Mouse (Mus musculus) limb, embryonic 10.5 days (tissue): ENCODE measurements around the gene Arhgef25. TPM values are rescaled to one million over a fixed set of nuclear protein-coding genes. Genes with fewer than 3 reads are reported as not detected.
"Not testable (repeated sequence)": the region's sequence is repeated elsewhere in the genome, so short reads cannot be mapped to it uniquely, and the experiment has no call there.

Source experiments
- DNase-seq: peaks from one replicate; pipeline ENCODE4 v3.0.0-alpha.2; 2017; ENCODE audit warnings: low spot score
- H3K27ac ChIP-seq: fragments of 300-500 bp; sonication (generic); 2 replicates; pipeline ENCODE4 v1.5.1; 2016; ENCODE audit warnings: mild to moderate bottlenecking
- H3K27me3 ChIP-seq: fragments of 300-500 bp; sonication (generic); 2 replicates; pipeline ENCODE4 v1.6.1; 2016; ENCODE audit warnings: low read depth, mild to moderate bottlenecking; ENCODE audit not compliant: poor library complexity, severe bottlenecking
- H3K36me3 ChIP-seq: fragments of 300-500 bp; sonication (generic); 2 replicates; pipeline ENCODE4 v1.6.1; 2016; ENCODE audit warnings: mild to moderate bottlenecking, moderate library complexity
- H3K4me1 ChIP-seq: fragments of 300-500 bp; sonication (generic); 2 replicates; pipeline ENCODE4 v1.6.1; 2016
- H3K4me3 ChIP-seq: fragments of 300-500 bp; sonication (generic); 2 replicates; pipeline ENCODE4 v1.5.1; 2016; ENCODE audit warnings: mild to moderate bottlenecking, moderate library complexity
- H3K9me3 ChIP-seq: fragments of 300-500 bp; sonication (generic); replicated peaks from 2 replicates; pipeline ENCODE4 v1.6.1; 2016; ENCODE audit warnings: mild to moderate bottlenecking
- WGBS: fragments of 180-500 bp; shearing (Covaris S2); methylation state at CpG from one replicate; pipeline ENCODE4 v1.1.7; 2016; 5-methylcytosine and 5-hydroxymethylcytosine counted together
- polyA plus RNA-seq: library from polyadenylated mRNA; unstranded; fragments of >200 nt; fragmentation: Nextera tagmentation; extraction: Ambion mirVana; gene quantifications from 2 replicates; pipeline ENCODE4 v1.2.1, GENCODE M21; 2016

Gene Arhgef25
- polyA plus RNA-seq, 1 experiment from 2014 or later: 36.3 TPM

DNA sequence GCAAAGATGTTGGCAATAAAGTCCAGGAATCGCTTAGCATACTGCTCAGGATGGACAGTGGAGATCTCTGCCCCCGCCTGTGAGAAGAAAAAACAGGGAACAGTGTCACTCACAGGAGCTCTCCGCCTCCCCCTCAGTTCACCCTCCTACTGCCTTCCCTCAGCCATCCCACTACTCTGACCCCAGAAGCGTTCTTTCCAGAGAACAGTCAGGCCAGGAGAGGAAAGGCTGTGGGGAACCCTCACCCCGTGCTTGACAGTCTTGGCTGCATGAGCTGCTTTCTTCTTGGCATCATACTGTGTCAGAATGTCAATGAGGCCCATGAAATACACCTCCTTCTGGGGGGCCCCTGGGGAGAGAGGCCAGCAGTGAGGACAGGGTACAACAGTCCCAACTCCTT, 9.2 kb upstream of the Arhgef25 start:
- peaks cover 66% of the 10 kb centered on the region for H3K36me3 ChIP-seq
- H3K4me3 ChIP-seq: no peak overlapping the region
- WGBS: 78% methylated on average over 5 of the region's 5 CpGs
- no peak for DNase-seq
- no peak overlapping the region for H3K27ac ChIP-seq
- peaks cover 23% of the 10 kb centered on the region for H3K4me1 ChIP-seq
- no peaks in the 10 kb centered on the region for H3K9me3 ChIP-seq
- no peaks in the 10 kb centered on the region for H3K27me3 ChIP-seq

DNA sequence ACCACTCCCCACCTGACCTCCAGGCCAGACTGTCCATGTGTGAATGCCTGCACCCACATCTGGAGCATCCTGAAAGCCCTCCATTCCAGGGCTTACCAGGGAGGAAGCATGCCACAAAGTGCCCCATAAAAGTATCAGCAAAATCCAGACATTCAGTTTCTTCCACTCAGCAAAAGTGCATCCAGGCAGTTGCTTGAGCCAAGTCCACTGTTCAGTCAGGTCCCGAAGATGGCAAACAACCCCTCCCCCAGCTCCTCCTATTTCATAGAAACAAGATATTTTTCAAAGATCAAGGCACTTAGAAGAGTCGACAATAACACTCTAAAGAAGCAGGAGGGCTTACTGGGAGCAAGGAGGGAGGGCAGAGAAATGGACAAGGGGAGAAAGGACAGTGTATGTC, 8.6 kb upstream of the Arhgef25 start:
- Histone ChIP-seq H3K4me3 (no peak overlapping the region), H3K27me3 (no peaks in the 10 kb centered on the region), H3K4me1 (peaks cover 23% of the 10 kb centered on the region), H3K9me3 (no peaks in the 10 kb centered on the region), H3K36me3 (peaks cover 63% of the 10 kb centered on the region), H3K27ac (no peak overlapping the region)
- 74% methylated on average over 2 of the region's 2 CpGs for WGBS
- no peak for DNase-seq

DNA sequence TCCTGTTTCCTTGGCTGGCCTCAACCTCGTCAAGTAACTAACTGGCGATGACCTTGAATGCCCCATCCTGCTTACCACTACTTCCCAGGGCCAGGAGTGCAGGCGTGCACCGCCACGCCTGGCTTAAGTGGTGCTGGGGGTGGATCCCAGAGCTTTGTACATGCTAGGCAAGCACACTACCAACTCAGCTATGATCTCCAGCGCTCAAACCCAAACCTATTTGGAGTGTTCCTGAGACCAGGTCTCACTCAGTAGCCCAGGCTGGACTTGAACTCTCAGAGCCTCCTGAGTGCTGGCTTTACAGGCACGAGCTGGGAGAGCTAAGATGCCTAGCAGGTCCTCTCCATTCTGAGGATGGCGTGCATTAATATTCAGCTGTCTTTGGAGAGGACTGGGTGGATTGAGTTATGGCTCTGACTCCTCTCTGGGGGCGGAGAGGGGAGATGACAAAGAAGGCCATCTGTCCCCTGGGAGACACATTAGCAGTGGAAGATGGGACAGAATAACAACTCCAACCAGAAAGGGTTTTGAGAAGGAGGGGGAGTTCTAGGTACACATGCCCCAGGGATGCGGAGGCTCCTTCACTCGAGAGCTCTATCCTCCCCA, 7.7 kb upstream of the Arhgef25 start:
- Histone ChIP-seq H3K4me3 (no peak overlapping the region), H3K36me3 (peaks cover 63% of the 10 kb centered on the region), H3K27ac (no peak overlapping the region)

DNA sequence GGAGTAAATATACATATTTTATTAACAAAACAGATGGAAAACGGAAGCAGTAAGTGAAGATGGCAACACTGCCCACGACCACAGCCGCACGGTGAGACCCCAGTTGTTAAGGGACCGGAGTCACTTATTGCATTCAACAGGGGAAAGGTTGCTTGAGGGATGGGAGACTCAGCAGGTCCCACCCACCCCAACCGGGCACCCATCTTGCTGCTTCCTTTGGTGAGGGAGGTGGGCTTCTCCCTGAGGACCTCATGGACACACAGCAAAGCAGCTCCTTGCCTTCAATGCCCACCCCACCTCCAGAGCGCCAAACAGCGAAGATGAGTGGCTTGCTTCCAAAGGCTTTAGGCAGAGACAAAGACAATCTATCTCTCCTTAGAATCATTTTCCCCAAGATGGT, 7.2 kb upstream of the Arhgef25 start:
- Histone ChIP-seq H3K4me1 (peaks cover 31% of the 10 kb centered on the region), H3K27ac (no peak overlapping the region), H3K4me3 (no peak overlapping the region), H3K9me3 (no peaks in the 10 kb centered on the region), H3K27me3 (no peaks in the 10 kb centered on the region), H3K36me3 (peaks cover 62% of the 10 kb centered on the region)
- WGBS: 94% methylated on average over 8 of the region's 8 CpGs
- no peak for DNase-seq

More for the DNA sequence above, 7.7 kb upstream of the Arhgef25 start:
- H3K9me3 ChIP-seq: no peaks in the 10 kb centered on the region
- DNase-seq: no peak
- peaks cover 29% of the 10 kb centered on the region for H3K4me1 ChIP-seq
- WGBS: 87% methylated on average over 11 of the region's 11 CpGs
- H3K27me3 ChIP-seq: no peaks in the 10 kb centered on the region

DNA sequence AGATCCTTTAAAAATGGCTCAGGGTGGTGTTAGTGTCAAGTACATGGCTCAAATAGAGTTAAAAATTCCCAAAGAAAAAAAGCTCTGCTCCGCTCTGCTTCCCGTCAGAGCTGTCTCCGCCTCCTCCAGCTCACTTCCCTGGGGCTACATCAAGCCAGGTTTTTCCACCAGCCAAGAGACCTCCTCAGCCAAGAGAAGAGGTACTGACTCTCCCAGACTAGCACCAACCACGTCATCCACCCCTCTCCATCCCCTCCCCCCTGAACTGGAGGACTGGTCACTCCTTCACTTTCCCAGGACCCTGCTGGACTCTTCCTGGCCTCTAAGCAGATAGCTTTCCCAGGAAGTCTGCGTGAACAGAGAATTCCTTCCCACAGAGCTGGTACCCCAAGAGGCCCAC, 6.5 kb upstream of the Arhgef25 start:
- Histone ChIP-seq H3K36me3 (peaks cover 61% of the 10 kb centered on the region), H3K27me3 (no peaks in the 10 kb centered on the region), H3K4me1 (peaks cover 31% of the 10 kb centered on the region), H3K4me3 (peak overlapping the region; percentile 99), H3K9me3 (no peaks in the 10 kb centered on the region), H3K27ac (peak overlapping the region; percentile 98)
- peak; percentile 56 for DNase-seq
- 7% methylated on average over 5 of the region's 5 CpGs for WGBS

DNA sequence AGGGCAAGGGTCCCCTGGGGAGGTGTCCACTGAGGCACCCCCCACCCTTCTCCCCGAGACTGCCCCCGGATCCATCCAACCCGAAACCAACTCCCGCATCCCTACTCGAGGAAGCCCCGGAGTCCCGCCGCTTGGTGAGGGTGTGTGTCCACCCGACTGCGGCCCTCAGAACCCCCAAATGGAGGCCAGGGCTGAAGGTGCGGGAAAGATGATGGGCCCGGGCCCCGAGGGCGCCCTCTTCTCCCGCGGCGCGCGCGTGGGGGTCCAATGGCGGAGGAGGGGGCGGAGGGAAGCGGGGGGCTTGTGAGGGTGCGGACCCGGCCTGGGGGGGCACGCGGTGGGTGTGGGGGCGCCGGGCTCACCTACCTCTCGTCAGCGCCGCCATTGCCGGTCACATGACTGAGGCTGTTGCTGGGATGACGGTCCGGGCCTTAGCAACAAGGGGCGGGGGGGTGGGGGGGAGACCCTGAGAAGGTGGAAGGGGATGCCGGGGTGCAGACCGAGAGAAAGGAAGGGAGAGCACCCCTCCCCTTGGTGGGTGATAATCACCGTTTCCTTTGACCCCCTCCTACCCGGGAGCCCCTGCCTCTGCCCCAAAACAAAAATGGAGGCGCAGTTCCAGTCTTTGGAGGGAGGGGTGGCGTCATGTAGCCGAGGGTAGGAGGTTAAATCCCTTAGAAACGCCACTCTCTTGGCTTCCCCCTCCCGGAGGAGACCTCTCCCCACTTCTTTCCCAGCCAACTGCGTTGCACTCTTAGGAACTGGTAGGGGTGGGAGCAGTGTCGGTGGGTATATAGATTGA, 5.6 kb upstream of the Arhgef25 start, which contains the start of gene Dtx3:
Gene Dtx3, minus strand, starts transcription at position 401 of the 802 bp plus-strand sequence.
- Histone ChIP-seq H3K27me3 (no peaks in the 10 kb centered on the region), H3K27ac (peak within 1 kb of the TSS; percentile 98), H3K4me1 (peaks cover 40% of the 10 kb centered on the region), H3K4me3 (peak within 1 kb of the TSS; percentile 99), H3K9me3 (no peaks in the 10 kb centered on the region), H3K36me3 (peaks cover 65% of the 10 kb centered on the region)
- WGBS: under 1% methylated on average over 45 of the region's 47 CpGs
- peak; percentile 79 for DNase-seq

DNA sequence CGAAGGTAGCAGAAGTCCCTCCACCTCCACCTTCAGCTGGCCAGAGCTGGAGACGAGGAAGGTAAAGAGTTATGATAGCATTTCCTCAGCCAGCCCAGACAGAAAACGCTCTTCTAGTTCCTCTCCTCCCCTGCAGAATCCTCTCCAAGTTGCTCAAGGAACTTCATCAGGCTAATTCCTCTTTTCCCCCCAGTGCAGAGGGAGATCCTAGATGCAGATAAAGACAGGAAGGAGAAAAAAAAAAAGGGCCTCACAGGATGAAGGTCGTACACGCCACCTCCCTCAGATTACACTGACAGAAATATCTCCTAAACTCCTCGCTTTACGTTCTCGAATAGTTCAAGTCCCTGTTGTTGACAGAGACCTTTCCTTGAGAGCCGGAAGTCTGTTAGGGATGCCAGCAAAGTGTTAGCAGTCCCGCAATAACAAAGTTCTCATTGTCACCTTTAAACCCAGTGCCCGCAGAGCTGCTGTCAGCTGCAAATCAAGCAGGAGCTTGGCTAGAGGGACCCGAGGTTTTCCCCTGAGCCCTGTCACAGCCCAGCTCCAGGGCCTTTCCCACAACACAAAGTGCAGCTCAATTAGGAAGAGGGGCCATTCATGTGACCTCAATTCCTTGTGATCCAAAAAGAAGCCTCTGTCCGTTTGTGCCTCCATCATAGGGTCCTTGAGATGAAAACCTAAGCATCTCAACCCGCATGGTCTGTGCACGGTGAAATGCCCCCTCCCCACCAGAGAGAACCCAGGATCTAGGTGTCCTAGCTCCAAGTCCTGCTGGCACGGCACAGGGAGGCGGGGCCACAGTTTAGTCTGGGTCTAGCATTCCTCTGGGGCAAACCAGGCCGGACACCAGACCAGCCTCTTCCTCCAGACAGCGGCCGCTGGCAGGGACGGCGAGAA, 4.8 kb upstream of the Arhgef25 start:
- Histone ChIP-seq H3K4me3 (peak overlapping the region; percentile 99), H3K36me3 (peaks cover 57% of the 10 kb centered on the region), H3K27ac (peak overlapping the region; percentile 98), H3K9me3 (no peaks in the 10 kb centered on the region), H3K27me3 (no peaks in the 10 kb centered on the region), H3K4me1 (peaks cover 48% of the 10 kb centered on the region)
- DNase-seq: peak; percentile 70
- 17% methylated on average over 22 of the region's 22 CpGs for WGBS

DNA sequence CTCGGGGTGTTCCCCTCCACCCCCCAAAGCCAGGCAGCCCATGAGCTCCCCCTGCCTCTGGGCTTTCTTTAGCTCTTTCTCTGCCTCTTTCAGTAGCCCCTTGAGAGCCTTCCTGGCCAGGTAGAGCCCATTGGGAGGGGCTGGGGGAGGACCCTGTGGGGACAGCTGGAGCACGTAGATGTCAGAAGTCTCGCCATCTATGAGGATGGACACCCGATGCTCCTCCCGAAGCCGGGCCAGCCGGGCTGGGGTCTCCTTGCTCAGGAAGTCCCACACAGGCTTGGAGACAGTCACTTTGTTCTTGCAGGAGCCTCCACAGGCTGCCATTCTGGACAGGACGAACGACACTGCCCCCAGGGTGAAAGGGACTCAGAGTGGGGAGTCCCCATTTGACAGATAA, 3.1 kb upstream of the Arhgef25 start:
- no peak for DNase-seq
- H3K27me3 ChIP-seq: no peaks in the 10 kb centered on the region
- H3K4me1 ChIP-seq: peaks cover 63% of the 10 kb centered on the region
- peaks cover 40% of the 10 kb centered on the region for H3K36me3 ChIP-seq
- H3K27ac ChIP-seq: 0 out of 2 replicates have a peak overlapping the region, but pooled peaks have one; percentile 50
- no peaks in the 10 kb centered on the region for H3K9me3 ChIP-seq
- no peak overlapping the region for H3K4me3 ChIP-seq
- 84% methylated on average over 9 of the region's 9 CpGs for WGBS

DNA sequence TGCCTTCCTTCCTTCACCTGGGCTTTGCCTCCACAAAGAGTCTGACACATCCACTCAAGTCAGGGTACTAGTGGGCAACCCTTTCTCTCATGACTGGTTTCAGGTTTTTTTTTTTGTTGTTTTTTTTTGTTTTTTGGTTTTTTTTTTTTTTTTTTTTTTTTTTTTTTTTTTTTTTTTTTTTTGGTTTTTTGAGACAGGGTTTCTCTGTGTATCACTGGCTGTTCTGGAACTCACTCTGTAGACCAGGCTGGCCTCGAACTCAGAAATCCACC, 2.1 kb upstream of the Arhgef25 start:
- H3K27me3 ChIP-seq, H3K9me3 ChIP-seq, H3K4me3 ChIP-seq, DNase-seq, H3K27ac ChIP-seq: not testable (repeated sequence)
- WGBS: 90% methylated on average over 1 of the region's 1 CpGs
- peaks cover 34% of the 10 kb centered on the region for H3K36me3 ChIP-seq
- peaks cover 73% of the 10 kb centered on the region for H3K4me1 ChIP-seq

DNA sequence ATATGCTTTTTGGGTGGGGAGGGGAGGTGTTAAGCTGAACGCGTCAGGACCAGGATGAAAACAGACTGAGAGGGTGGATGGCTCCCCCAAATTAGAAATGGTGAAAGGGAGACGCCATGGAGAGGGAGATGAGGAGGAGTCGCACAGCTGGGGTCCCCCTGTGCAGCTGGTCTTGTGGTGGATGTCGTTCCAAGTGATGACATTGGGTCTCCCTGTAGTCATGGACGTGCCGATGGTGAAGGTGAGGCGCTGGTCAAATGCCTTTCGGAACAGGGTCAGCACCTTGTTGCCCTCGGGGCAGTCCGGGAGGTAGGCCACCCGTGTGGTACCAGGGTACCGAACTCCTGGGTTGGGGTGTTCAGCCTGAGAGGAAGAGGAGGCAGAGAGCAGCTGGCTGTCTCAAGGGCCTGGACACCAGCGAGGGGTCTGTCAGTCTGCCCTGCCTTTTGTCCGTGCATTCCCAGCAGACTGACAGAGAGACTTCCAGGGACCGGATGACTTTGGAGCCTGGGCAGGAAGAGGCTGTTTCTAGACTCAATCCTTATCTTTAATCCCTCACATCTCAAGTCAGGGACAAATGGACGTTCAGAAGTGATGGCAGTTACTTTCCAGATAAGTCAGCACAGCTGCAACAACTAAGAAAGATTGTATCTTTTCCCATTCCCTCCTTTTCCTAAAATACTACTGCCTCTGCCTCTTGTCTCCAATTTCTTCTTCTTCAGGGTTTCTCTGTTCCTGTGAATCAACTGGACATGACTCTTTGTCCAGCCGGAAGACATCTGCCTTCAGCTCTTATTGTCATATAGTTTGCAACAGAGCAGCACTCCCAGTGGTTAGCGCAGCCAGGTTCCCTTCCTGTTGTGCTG, 1.5 kb upstream of the Arhgef25 start:
- H3K36me3 ChIP-seq: peaks cover 40% of the 10 kb centered on the region
- H3K4me1 ChIP-seq: peaks cover 70% of the 10 kb centered on the region
- no peak overlapping the region for H3K27ac ChIP-seq
- H3K9me3 ChIP-seq: no peaks in the 10 kb centered on the region
- no peaks in the 10 kb centered on the region for H3K27me3 ChIP-seq
- WGBS: 82% methylated on average over 19 of the region's 19 CpGs
- peak overlapping the region; percentile 79; the same call in 1 of the 2 replicates for H3K4me3 ChIP-seq
- DNase-seq: no peak

DNA sequence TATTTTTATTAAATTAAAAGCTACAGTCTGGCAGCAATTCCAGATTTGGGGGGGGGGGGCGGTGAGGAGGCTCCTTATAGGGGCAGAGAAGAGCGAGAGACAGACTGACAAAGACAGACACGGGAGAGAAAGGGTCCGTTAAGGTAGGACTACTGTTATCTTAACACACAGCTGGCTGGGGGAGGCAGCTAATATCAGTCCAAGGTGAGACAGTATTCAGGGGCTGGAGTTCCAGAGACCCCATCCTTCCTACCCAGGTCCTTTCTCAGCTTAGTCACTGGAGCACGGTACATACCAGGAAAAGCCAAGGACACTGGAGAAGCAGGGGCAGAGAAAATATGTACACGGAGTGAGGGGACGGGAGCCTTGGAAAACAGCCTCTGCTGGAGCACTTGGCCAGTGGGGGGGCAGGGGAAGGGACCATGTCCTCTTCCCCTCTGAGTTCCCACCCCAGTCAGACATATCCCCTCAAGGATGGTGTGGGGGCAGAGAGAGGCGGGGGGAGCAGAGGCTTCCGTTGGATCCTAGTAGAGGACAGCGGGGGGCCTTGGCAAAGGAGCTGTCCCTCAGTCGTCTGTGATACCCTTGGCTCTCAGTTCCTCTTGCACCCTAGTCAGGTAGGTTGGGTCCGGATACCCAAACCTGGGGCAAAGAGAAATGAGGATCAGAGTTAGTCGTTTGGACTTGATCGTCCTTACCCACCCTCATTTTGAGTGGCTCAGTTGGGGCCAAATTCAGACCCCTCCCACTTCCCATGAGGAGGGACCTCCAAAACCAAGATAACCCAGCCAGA, 711 bp upstream of the Arhgef25 start:
- Histone ChIP-seq H3K27me3 (0 out of 2 replicates have a peak, but pooled peaks cover under 1% of the 10 kb centered on the region), H3K4me3 (peak overlapping the region; percentile 79), H3K4me1 (peaks cover 66% of the 10 kb centered on the region), H3K36me3 (peaks cover 48% of the 10 kb centered on the region), H3K27ac (peak overlapping the region; percentile 94), H3K9me3 (no peaks in the 10 kb centered on the region)
- DNase-seq: no peak
- 41% methylated on average over 13 of the region's 14 CpGs for WGBS
